Mouse (Mus musculus): ENCODE results near the gene Lhfpl2. TPM values are rescaled to one million over a fixed set of nuclear protein-coding genes. Genes with fewer than 3 reads are reported as not detected.

Gene Lhfpl2
- polyA plus RNA-seq, 1 experiment from 2014 or later: 6.8 TPM

DNA sequence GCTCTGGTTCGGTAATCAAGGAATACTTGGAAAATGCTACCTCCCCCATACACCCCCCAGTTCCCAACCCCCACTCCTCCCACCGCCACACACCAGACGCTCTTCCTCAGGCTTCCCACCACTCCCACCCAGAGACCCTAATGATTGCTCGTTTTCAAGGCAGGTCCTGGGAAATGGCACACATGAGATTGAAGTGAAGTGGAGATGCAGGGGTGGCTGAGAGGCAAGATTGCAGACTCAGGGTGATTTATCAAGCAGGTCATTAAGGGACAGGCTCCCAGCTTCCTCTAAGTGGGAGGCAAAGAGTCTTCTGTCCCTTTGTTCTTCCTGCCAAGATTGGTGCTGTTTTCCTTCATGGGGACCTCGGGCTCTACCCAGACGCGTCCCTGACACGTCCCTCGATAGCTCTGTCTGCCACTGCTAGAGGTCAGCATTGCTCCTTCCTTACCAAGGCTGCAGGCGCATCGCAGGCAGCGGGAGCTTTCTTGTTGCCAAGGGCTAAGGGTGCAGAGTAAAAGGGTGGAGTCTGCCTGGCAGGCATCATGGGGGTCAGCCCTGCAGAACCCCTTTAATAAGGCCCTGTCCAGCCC lies 85.6 kb downstream of the Lhfpl2 start:
- Histone ChIP-seq H3K4me2 (replicated peaks; ENCODE audit: low read depth) (no peak overlapping the region), H3K9me3 (ENCODE audit: control insufficient read depth, low read length) (no peaks in the 10 kb centered on the region), H3K4me3 (ENCODE audit: low read depth, low read length) (no peak overlapping the region), H3K36me3 (ENCODE audit: control insufficient read depth, insufficient read depth, low read length) (no peaks in the 10 kb centered on the region), H3K9ac (ENCODE audit: low read length) (no peak overlapping the region), H3K27ac (replicated peaks) (no peak overlapping the region), H3K27me3 (ENCODE audit: control insufficient read depth, insufficient read depth, low read length) (no peaks in the 10 kb centered on the region), H3K4me1 (replicated peaks; ENCODE audit: control insufficient read depth, insufficient read depth) (peaks cover 7% of the 10 kb centered on the region; the same call in 1 of the 2 replicates)
- TF ChIP-seq CTCF (IDR thresholded peaks at IDR 0.05; ENCODE audit: low read depth): peak; percentile 69
- no peak for TF ChIP-seq EP300 (optimal IDR thresholded peaks at IDR 0.05)
- WGBS: 37% methylated on average over 12 of the region's 12 CpGs
- DNase-seq (ENCODE audit: low spot score) (peak; percentile 38), ATAC-seq (ENCODE audit: low FRiP score, low TSS enrichment) (peak; percentile 48; the same call in 1 of the 2 replicates)

DNA sequence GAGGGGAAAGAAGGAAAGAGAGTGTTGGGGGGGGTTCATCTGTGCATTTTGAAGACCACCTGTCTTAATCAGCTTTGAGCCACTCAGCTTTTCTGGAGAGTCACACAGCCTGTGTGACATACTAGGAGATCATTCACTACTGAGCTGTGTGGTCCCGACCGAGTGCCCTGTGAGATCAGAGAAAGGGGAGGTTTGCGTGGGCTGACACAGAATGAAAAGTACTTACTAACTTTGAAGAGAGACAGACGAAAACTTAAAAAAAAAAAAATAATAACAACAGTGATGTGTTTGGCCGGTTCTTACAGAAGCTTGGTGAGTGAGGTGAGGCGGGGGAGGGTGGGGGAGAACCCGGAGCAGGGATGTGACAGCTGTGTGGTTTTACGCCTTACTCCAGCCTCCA lies 86.9 kb downstream of the Lhfpl2 start:
- Histone ChIP-seq H3K9me3 (ENCODE audit: control insufficient read depth, low read length) (no peaks in the 10 kb centered on the region), H3K36me3 (ENCODE audit: control insufficient read depth, insufficient read depth, low read length) (no peaks in the 10 kb centered on the region), H3K27me3 (ENCODE audit: control insufficient read depth, insufficient read depth, low read length) (no peaks in the 10 kb centered on the region), H3K4me1 (replicated peaks; ENCODE audit: control insufficient read depth, insufficient read depth) (peaks cover 7% of the 10 kb centered on the region; the same call in 1 of the 2 replicates), H3K27ac (replicated peaks) (no peak overlapping the region), H3K4me2 (replicated peaks; ENCODE audit: low read depth) (no peak overlapping the region), H3K9ac (ENCODE audit: low read length) (no peak overlapping the region), H3K4me3 (ENCODE audit: low read depth, low read length) (no peak overlapping the region)
- TF ChIP-seq EP300 (optimal IDR thresholded peaks at IDR 0.05): no peak
- TF ChIP-seq CTCF (IDR thresholded peaks at IDR 0.05; ENCODE audit: low read depth): no peak
- WGBS: 71% methylated on average over 8 of the region's 8 CpGs
- ATAC-seq (ENCODE audit: low FRiP score, low TSS enrichment) (no peak), DNase-seq (ENCODE audit: low spot score) (no peak)

DNA sequence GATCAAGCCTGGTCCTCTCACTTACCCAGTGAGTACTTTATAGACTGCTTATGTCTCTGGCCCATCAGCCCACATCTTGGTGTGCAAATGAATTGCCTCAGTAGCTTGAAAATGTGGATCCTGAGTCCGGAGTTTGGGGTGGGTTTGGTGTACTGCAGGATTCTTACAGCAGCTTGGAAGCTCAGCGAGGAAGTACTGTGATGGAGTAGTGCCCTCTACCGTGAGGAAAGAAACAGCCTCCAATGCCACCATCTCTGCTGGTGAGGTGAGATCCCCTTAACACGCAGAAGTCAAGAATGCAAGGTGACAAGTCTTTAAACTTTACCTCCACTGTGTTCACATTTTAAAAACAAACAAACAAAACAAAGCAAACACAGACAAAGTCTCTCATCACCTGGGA lies 89.7 kb downstream of the Lhfpl2 start:
- no peak overlapping the region for H3K4me3 ChIP-seq (ENCODE audit: low read depth, low read length)
- TF ChIP-seq CTCF (IDR thresholded peaks at IDR 0.05; ENCODE audit: low read depth) (peak; percentile 77), EP300 (optimal IDR thresholded peaks at IDR 0.05) (no peak)
- no peaks in the 10 kb centered on the region for H3K27me3 ChIP-seq (ENCODE audit: control insufficient read depth, insufficient read depth, low read length)
- no peak overlapping the region for H3K27ac ChIP-seq (replicated peaks)
- ATAC-seq (ENCODE audit: low FRiP score, low TSS enrichment) (no peak), DNase-seq (ENCODE audit: low spot score) (no peak)
- H3K9me3 ChIP-seq (ENCODE audit: control insufficient read depth, low read length): no peaks in the 10 kb centered on the region
- H3K36me3 ChIP-seq (ENCODE audit: control insufficient read depth, insufficient read depth, low read length): no peaks in the 10 kb centered on the region
- no peak overlapping the region for H3K4me2 ChIP-seq (replicated peaks; ENCODE audit: low read depth)
- no peak overlapping the region for H3K9ac ChIP-seq (ENCODE audit: low read length)
- WGBS: 25% methylated on average over 4 of the region's 4 CpGs
- no peaks in the 10 kb centered on the region for H3K4me1 ChIP-seq (replicated peaks; ENCODE audit: control insufficient read depth, insufficient read depth)

DNA sequence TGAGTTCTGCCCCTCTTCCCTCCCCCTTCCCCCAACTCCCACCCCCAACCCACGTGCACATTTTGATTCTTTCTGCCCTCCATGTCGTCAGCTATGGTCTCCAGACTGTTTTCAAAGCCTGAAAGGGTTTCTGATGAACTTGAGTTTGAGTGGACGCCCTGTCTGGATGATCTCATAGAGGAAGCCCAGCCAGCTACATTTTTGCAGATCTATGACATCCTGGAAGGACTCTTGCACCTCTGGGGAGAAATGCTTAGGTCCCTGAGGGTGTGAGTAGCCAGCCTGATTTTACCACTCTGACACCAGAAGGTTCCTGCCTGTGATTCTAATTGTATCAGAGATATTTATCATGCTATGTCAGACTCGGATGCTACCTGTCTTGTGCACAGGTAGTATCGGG lies 91.4 kb downstream of the Lhfpl2 start:
- Histone ChIP-seq H3K4me2 (replicated peaks; ENCODE audit: low read depth) (no peak overlapping the region), H3K27ac (replicated peaks) (no peak overlapping the region), H3K9ac (ENCODE audit: low read length) (no peak overlapping the region), H3K4me3 (ENCODE audit: low read depth, low read length) (no peak overlapping the region), H3K9me3 (ENCODE audit: control insufficient read depth, low read length) (no peaks in the 10 kb centered on the region), H3K27me3 (ENCODE audit: control insufficient read depth, insufficient read depth, low read length) (no peaks in the 10 kb centered on the region), H3K4me1 (replicated peaks; ENCODE audit: control insufficient read depth, insufficient read depth) (no peaks in the 10 kb centered on the region), H3K36me3 (ENCODE audit: control insufficient read depth, insufficient read depth, low read length) (no peaks in the 10 kb centered on the region)
- no peak for ATAC-seq (ENCODE audit: low FRiP score, low TSS enrichment)
- DNase-seq (ENCODE audit: low spot score): no peak
- WGBS: 68% methylated on average over 5 of the region's 5 CpGs
- TF ChIP-seq EP300 (optimal IDR thresholded peaks at IDR 0.05): no peak
- no peak for TF ChIP-seq CTCF (IDR thresholded peaks at IDR 0.05; ENCODE audit: low read depth)

DNA sequence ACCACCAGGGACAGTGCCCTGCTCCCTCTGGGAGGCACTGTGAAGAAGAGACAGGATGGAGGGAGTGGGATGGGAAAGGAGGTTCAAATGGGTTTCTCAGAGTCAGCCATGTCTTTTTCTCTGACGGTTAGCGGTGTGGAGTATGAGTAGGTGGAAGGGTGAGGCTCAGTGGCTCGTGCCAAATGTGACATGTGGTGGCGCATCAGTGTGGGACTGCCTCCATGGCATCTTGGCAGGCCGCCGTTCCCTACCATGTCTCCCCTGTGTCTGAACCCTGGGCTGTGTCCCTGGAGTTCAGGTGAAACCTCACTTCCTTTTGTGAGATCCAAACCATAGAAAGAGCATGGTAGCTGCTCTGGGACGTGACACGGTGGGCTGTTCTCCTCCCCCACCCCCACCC lies 92.2 kb downstream of the Lhfpl2 start:
- DNase-seq (ENCODE audit: low spot score): no peak
- Histone ChIP-seq H3K4me3 (ENCODE audit: low read depth, low read length) (no peak overlapping the region), H3K9ac (ENCODE audit: low read length) (no peak overlapping the region), H3K36me3 (ENCODE audit: control insufficient read depth, insufficient read depth, low read length) (no peaks in the 10 kb centered on the region), H3K4me1 (replicated peaks; ENCODE audit: control insufficient read depth, insufficient read depth) (no peaks in the 10 kb centered on the region), H3K27ac (replicated peaks) (no peak overlapping the region), H3K4me2 (replicated peaks; ENCODE audit: low read depth) (no peak overlapping the region), H3K27me3 (ENCODE audit: control insufficient read depth, insufficient read depth, low read length) (no peaks in the 10 kb centered on the region), H3K9me3 (ENCODE audit: control insufficient read depth, low read length) (no peaks in the 10 kb centered on the region)
- TF ChIP-seq EP300 (optimal IDR thresholded peaks at IDR 0.05) (no peak), CTCF (IDR thresholded peaks at IDR 0.05; ENCODE audit: low read depth) (no peak)
- no peak for ATAC-seq (ENCODE audit: low FRiP score, low TSS enrichment)
- WGBS: 92% methylated on average over 8 of the region's 8 CpGs

- H3K27ac ChIP-seq (replicated peaks): no peak overlapping the region
- DNase-seq (ENCODE audit: low spot score) (no peak), ATAC-seq (ENCODE audit: low FRiP score, low TSS enrichment) (no peak)
- H3K4me1 ChIP-seq (replicated peaks; ENCODE audit: control insufficient read depth, insufficient read depth): no peaks in the 10 kb centered on the region
- TF ChIP-seq CTCF (IDR thresholded peaks at IDR 0.05; ENCODE audit: low read depth) (no peak), EP300 (optimal IDR thresholded peaks at IDR 0.05) (no peak)
- H3K9me3 ChIP-seq (ENCODE audit: control insufficient read depth, low read length): no peaks in the 10 kb centered on the region
- WGBS: 52% methylated on average over 4 of the region's 4 CpGs
- H3K27me3 ChIP-seq (ENCODE audit: control insufficient read depth, insufficient read depth, low read length): no peaks in the 10 kb centered on the region
- H3K36me3 ChIP-seq (ENCODE audit: control insufficient read depth, insufficient read depth, low read length): no peaks in the 10 kb centered on the region
- H3K4me2 ChIP-seq (replicated peaks; ENCODE audit: low read depth): no peak overlapping the region
- H3K9ac ChIP-seq (ENCODE audit: low read length): no peak overlapping the region
- no peak overlapping the region for H3K4me3 ChIP-seq (ENCODE audit: low read depth, low read length)
Observed at GRCm38 (mm10) chr13:94151308-94151707, 93.7 kb downstream of the Lhfpl2 start.
